Comparison of ENCODE assay signal across 15 mouse cellular contexts in the genomic region with DNA sequence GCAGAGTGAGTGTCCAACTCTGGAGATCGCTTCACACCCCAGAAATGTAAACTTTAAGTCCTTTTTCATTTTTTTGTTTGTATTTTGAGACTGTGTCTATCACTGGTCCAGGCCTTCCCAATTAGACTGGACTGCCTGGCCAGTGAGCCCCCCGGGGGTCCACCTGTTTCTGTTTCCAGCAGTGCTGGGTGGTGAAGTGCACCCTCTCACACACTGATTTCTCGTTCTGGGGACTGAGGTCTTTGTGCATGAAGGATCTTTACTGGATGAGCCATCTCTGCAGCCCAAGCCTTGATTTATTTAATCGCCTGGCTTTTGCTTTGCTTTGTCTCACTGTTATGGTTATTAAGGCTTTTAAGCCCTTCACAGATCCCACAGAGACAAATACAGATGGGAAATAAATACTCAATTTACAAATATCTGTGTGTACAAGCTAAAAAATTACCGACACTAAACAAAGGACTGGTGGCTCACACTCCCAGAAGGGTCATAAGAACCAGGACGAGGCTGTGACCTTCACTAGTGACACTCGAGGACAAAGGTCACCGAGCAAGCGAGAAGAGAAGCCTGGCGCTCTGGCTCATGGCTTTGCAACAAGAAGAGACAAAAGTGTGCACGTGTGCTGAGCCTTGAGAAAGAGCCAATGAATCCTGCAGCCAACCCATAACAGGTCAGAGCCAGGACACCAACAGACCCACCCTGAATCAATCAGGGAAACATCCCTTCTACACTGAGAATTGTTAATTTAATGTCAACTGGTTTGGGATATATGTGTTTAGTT.
A peak's percentile ranks its signal among the peaks of the same experiment; 100 is the strongest.
DNase-seq lines count a peak whose midpoint lies in the region; ATAC-seq and TF ChIP-seq lines count a peak whose summit lies in the region.
"Had no signal": no experiment of that assay in that cellular context is flagged by ENCODE, and none has a peak within 500 bp of the region (broad histone marks: within the 10 kb centered on the region; RNA-seq: fewer than 3 reads in every experiment).

No protein-coding gene starts in this region.

- H3K4me1 ChIP-seq in embryonic facial prominence, embryonic 12.5 days = 0 out of 2 replicates have a peak, but pooled peaks cover 11% of the 10 kb centered on the region
- peaks cover 13% of the 10 kb centered on the region for H3K4me1 ChIP-seq in embryonic facial prominence, embryonic 10.5 days
- H3K4me1 ChIP-seq in lung, embryonic 15.5 days = peaks cover 11% of the 10 kb centered on the region; the same call in 1 of the 2 replicates
- no peaks in the 10 kb centered on the region for H3K4me1 ChIP-seq in lung, adult 2 months (ENCODE audit: control insufficient read depth, insufficient read depth, low read length)
- H3K4me1 ChIP-seq in hindbrain, embryonic 14.5 days (replicated peaks; ENCODE audit: control insufficient read depth, insufficient read depth, low read length) = peaks cover 11% of the 10 kb centered on the region
- H3K4me1 ChIP-seq in neural tube, embryonic 14.5 days (ENCODE audit: control insufficient read depth, insufficient read depth, low read length) = peaks cover 5% of the 10 kb centered on the region; the same call in 1 of the 2 replicates
- H3K4me1 ChIP-seq: forebrain, embryonic 13.5 days had no signal

- H3K27me3 ChIP-seq in embryonic facial prominence, embryonic 12.5 days = no peaks in the 10 kb centered on the region
- H3K27me3 ChIP-seq in embryonic facial prominence, embryonic 10.5 days (replicated peaks; ENCODE audit: low read depth, poor library complexity, severe bottlenecking) = no peaks in the 10 kb centered on the region
- no peaks in the 10 kb centered on the region for H3K27me3 ChIP-seq in lung, embryonic 15.5 days
- no peaks in the 10 kb centered on the region for H3K27me3 ChIP-seq in hindbrain, embryonic 14.5 days (ENCODE audit: control insufficient read depth, insufficient read depth, low read length)
- H3K27me3 ChIP-seq in neural tube, embryonic 14.5 days (ENCODE audit: control insufficient read depth, insufficient read depth, low read length) = no peaks in the 10 kb centered on the region
- H3K27me3 ChIP-seq: forebrain, embryonic 13.5 days; limb, embryonic 15.5 days had no signal

- 37% methylated on average over 11 of the region's 11 CpGs for WGBS in embryonic facial prominence, embryonic 12.5 days
- WGBS in embryonic facial prominence, embryonic 10.5 days = 51% methylated on average over 11 of the region's 11 CpGs
- 44% methylated on average over 11 of the region's 11 CpGs for WGBS in lung, embryonic 15.5 days
- WGBS in lung, adult 2 months = 72% methylated on average over 11 of the region's 11 CpGs
- WGBS in hindbrain, embryonic 14.5 days = 36% methylated on average over 11 of the region's 11 CpGs
- WGBS in neural tube, embryonic 14.5 days = 25% methylated on average over 11 of the region's 11 CpGs

- peaks cover 6% of the 10 kb centered on the region for H3K9me3 ChIP-seq in embryonic facial prominence, embryonic 12.5 days
- peaks cover 8% of the 10 kb centered on the region; the same call in 1 of the 2 replicates for H3K9me3 ChIP-seq in embryonic facial prominence, embryonic 10.5 days
- no peaks in the 10 kb centered on the region for H3K9me3 ChIP-seq in lung, embryonic 15.5 days
- peaks cover 9% of the 10 kb centered on the region; the same call in 1 of the 2 replicates for H3K9me3 ChIP-seq in hindbrain, embryonic 14.5 days (ENCODE audit: control insufficient read depth, low read length)
- no peaks in the 10 kb centered on the region for H3K9me3 ChIP-seq in neural tube, embryonic 14.5 days (ENCODE audit: control insufficient read depth, low read length)
- H3K9me3 ChIP-seq: limb, embryonic 15.5 days had no signal

- TF ChIP-seq CTCF in lung, adult 2 months (IDR thresholded peaks at IDR 0.05; ENCODE audit: insufficient read depth, low read length) = no peak

- TF ChIP-seq POLR2A in lung, adult 2 months (IDR thresholded peaks at IDR 0.05; ENCODE audit: borderline replicate concordance, extremely low read depth, low read depth, low read length) = no peak

- no peak for DNase-seq in embryonic facial prominence, embryonic 10.5 days (ENCODE audit: low spot score)
- no peak for DNase-seq in lung, adult 2 months
- no peak for DNase-seq in hindbrain, embryonic 14.5 days (ENCODE audit: low spot score)
- no peak for DNase-seq in layer of hippocampus, postnatal 14 days (ENCODE audit: low spot score in 2 of 2)
- DNase-seq: B cell, adult 2 months; kidney, postnatal 25 days; lung, postnatal 14 days; thymus, postnatal 14 days had no signal

- H3K4me2 ChIP-seq in embryonic facial prominence, embryonic 12.5 days (replicated peaks) = no peak overlapping the region
- H3K4me2 ChIP-seq in lung, embryonic 15.5 days = no peak overlapping the region
- no peak overlapping the region for H3K4me2 ChIP-seq in hindbrain, embryonic 14.5 days (replicated peaks)
- no peak overlapping the region for H3K4me2 ChIP-seq in neural tube, embryonic 14.5 days (ENCODE audit: low read depth, low read length)
- H3K4me2 ChIP-seq: forebrain, embryonic 13.5 days; limb, embryonic 15.5 days had no signal

- H3K4me3 ChIP-seq in embryonic facial prominence, embryonic 12.5 days = no peak overlapping the region
- H3K4me3 ChIP-seq in embryonic facial prominence, embryonic 10.5 days = no peak overlapping the region
- H3K4me3 ChIP-seq in lung, embryonic 15.5 days = no peak overlapping the region
- H3K4me3 ChIP-seq in lung, adult 2 months (replicated peaks; ENCODE audit: extremely low read depth, low read depth, low read length) = no peak overlapping the region
- no peak overlapping the region for H3K4me3 ChIP-seq in hindbrain, embryonic 14.5 days (replicated peaks; ENCODE audit: low read length)
- H3K4me3 ChIP-seq in neural tube, embryonic 14.5 days (ENCODE audit: low read depth, low read length) = no peak overlapping the region
- H3K4me3 ChIP-seq: forebrain, embryonic 13.5 days; limb, embryonic 15.5 days had no signal

- no peak overlapping the region for H3K27ac ChIP-seq in embryonic facial prominence, embryonic 12.5 days
- H3K27ac ChIP-seq in embryonic facial prominence, embryonic 10.5 days (replicated peaks) = no peak overlapping the region; the same call in 1 of the 2 replicates
- H3K27ac ChIP-seq in lung, embryonic 15.5 days = peak overlapping the region; percentile 37
- H3K27ac ChIP-seq in hindbrain, embryonic 14.5 days = peak overlapping the region; percentile 26; the same call in 1 of the 2 replicates
- peak overlapping the region; percentile 52 for H3K27ac ChIP-seq in neural tube, embryonic 14.5 days (ENCODE audit: low read depth, low read length)
- H3K27ac ChIP-seq: forebrain, embryonic 13.5 days; limb, embryonic 15.5 days had no signal

- no peak for ATAC-seq in embryonic facial prominence, embryonic 12.5 days (ENCODE audit: insufficient number of reproducible peaks, insufficient read depth, low FRiP score, low TSS enrichment)
- no peak; the same call in 1 of the 2 replicates for ATAC-seq in lung, embryonic 15.5 days (ENCODE audit: borderline replicate concordance, extremely low read depth, low FRiP score, low TSS enrichment)
- no peak for ATAC-seq in hindbrain, embryonic 14.5 days (ENCODE audit: low FRiP score)
- peak; percentile 49; the same call in 1 of the 2 replicates for ATAC-seq in neural tube, embryonic 14.5 days (ENCODE audit: low read depth)
- no peak for ATAC-seq in megakaryocyte progenitor cell, adult 5-6 weeks (replicated peaks; ENCODE audit: poor library complexity)
- ATAC-seq: forebrain, embryonic 13.5 days had no signal

- H3K9ac ChIP-seq in embryonic facial prominence, embryonic 12.5 days = 0 out of 2 replicates have a peak overlapping the region, but pooled peaks have one; percentile 0
- no peak overlapping the region for H3K9ac ChIP-seq in lung, embryonic 15.5 days
- no peak overlapping the region for H3K9ac ChIP-seq in hindbrain, embryonic 14.5 days
- no peak overlapping the region for H3K9ac ChIP-seq in neural tube, embryonic 14.5 days (replicated peaks; ENCODE audit: low read depth, low read length)
- H3K9ac ChIP-seq: forebrain, embryonic 13.5 days; limb, embryonic 15.5 days had no signal

- no peaks in the 10 kb centered on the region for H3K36me3 ChIP-seq in embryonic facial prominence, embryonic 12.5 days
- H3K36me3 ChIP-seq in embryonic facial prominence, embryonic 10.5 days (replicated peaks) = no peaks in the 10 kb centered on the region
- no peaks in the 10 kb centered on the region for H3K36me3 ChIP-seq in lung, embryonic 15.5 days
- no peaks in the 10 kb centered on the region for H3K36me3 ChIP-seq in hindbrain, embryonic 14.5 days (replicated peaks; ENCODE audit: control insufficient read depth, insufficient read depth)
- H3K36me3 ChIP-seq in neural tube, embryonic 14.5 days (ENCODE audit: control insufficient read depth, insufficient read depth, low read length) = no peaks in the 10 kb centered on the region
- H3K36me3 ChIP-seq: G1E; limb, embryonic 15.5 days had no signal

Comparison
In these comparisons a context has a peak if more than half of its experiments do, and no peak if none do; other contexts are left out.
1. H3K27ac ChIP-seq: peak in lung, embryonic 15.5 days (single experiment), hindbrain, embryonic 14.5 days (single experiment) and neural tube, embryonic 14.5 days (single experiment); none in embryonic facial prominence, embryonic 12.5 days (single experiment) and embryonic facial prominence, embryonic 10.5 days (single experiment).